Mouse (Mus musculus) mouse embryonic stem cell (cell line): Measurements from ENCODE around the gene Tango6.

Source experiments
- in situ Hi-C, 2 experiments: fragments of 300-500 bp; cut with MboI; formaldehyde crosslinking; loops; 1 replicate in 1 of 2; 3 replicates in 1 of 2; pipeline ENCODE4 v1.14.3; 2019 to 2020; ENCODE audit warnings: low sequenced_read_pairs in 2 of 2, low pct_unique_long_range_greater_than_20kb in 1 of 2, mixed read lengths in 1 of 2; ENCODE audit not compliant: unreplicated experiment in 1 of 2

Gene Tango6

DNA sequence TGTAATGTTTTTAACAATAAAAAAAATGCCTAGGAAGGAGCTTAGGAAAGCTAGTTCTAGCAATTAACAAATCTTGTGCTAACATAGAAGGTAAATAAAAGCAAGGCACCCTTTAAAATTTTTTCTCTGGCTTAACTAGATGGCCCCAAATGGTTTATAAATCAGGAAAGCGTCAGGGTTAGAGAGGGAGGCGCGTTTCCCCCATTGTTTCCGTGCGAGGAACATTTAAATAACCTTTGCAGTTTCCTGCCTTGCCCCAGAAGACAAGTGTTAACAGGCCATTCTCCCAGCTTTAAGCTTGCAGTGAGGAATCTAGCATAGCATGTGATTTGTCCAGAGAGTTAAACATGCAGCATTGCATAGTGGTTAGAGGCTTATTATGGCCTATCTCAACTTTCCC, 50.1 kb downstream of the Tango6 start:
- in situ Hi-C loops = no loop called here

GRCm38 (mm10) chr8:106733703-106734102, 50.8 kb downstream of the Tango6 start:
- in situ Hi-C loops = no loop called here

GRCm38 (mm10) chr8:106734222-106734621, 51.4 kb downstream of the Tango6 start:
- in situ Hi-C loops = no loop called here

GRCm38 (mm10) chr8:106736861-106737662, 54.2 kb downstream of the Tango6 start:
- in situ Hi-C loops = no loop called here

- in situ Hi-C loops = no loop called here
Measured at GRCm38 (mm10) chr8:106737846-106738245, 55.0 kb downstream of the Tango6 start.

- in situ Hi-C loops = no loop called here
Measured at GRCm38 (mm10) chr8:106742321-106742720, 59.5 kb downstream of the Tango6 start.

- in situ Hi-C loops = no loop called here
Measured at GRCm38 (mm10) chr8:106743361-106743760, 60.5 kb downstream of the Tango6 start.

DNA sequence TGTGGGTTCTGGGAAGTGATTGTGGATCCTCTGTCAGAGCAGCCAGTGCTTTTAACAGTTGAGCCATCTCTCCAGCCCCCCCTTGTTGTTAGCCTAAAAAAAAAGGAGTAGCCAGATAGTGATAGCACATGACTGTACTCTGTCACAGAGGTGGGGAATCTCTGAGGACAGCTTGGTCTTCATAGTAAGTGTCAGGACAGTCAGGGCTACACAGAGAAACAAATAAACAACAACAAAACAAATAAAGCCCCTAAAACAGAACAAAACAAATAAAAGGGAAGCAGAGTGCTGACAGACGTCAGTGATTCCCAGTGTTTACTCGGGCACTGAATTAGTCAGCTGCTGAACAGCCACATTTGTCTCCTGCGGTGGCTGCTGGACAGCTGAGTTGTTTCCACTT, 70.6 kb downstream of the Tango6 start:
- in situ Hi-C loops = no loop called here

DNA sequence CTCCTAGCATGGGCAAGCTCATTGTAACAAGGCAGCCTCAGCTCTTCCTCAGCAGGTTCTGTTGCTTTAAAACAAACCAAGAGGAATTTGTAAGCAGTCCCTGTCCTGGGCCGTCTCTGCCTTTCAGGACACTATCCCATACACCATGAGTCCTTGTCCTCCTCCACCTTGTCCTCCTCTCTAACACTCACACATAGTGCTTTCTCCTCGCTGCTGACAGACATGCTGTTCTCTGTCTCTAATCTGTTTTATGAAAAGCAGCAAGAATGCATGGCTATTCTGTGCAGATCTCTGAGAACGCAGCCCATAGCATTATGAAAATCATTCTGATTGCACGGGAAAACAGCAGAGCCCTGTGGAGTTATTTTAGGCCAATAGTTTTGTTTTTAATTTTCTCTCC, 78.4 kb downstream of the Tango6 start:
- in situ Hi-C loops = no loop called here

GRCm38 (mm10) chr8:106761867-106762523, 79.1 kb downstream of the Tango6 start:
- in situ Hi-C loops = no loop called here

DNA sequence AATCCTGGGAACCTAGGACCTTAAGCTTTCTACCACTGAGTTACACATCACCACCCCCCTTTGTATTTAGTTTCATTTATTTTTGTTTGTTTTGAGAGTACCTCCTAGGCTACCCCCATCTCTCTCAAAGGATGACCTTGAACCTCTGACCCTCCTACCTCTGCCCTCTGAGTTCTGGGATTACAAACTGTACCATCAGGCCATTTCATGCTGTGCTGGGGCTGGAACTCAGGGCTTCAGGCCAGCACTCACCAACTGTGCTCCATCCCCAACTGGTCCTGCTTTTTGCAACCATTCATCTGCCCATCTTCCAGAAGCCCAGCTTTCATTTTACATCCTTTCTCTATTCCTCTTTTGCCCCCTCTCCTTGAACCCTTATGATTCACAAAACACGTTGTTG, 81.7 kb downstream of the Tango6 start:
- in situ Hi-C loops = no loop called here

DNA sequence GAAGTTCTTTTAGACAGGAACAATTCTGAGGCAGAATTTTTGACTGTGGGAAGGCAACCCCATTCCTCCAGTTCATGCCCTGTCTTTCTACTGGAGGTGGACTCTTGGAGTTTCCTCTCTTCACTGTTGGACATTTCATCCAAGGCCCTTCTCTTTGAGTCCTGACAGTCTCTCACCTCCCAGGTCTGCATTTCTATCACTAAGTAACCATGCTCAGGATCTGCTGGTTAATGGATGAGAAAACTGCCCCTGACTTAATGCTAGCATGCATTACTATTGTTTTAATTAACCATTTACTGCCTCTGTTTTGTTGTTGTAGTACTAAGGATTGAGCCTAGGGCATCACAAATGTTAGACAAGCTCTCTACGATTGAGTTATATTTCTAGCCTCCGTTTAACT, 82.7 kb downstream of the Tango6 start:
- in situ Hi-C loops = no loop called here

DNA sequence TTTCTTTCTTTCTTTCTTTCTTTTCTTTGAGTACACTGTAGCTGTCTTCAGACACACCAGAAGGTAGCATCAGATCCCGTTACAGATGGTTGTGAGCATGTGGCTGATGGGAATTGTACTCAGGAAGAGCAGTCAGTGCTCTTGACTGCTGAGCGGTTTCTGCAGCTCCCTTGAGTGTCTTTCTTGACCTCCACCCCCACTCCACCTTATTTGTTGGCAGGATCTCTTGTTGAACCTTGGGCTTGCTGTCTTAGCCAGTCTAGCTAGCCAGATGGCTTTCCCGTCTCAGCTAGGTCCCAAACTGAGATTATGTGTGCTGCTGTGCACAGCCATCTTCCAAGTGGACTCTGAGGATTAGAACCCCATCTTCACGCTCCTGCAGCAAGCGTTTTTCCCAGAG, 83.9 kb downstream of the Tango6 start:
- in situ Hi-C loops = no loop called here

DNA sequence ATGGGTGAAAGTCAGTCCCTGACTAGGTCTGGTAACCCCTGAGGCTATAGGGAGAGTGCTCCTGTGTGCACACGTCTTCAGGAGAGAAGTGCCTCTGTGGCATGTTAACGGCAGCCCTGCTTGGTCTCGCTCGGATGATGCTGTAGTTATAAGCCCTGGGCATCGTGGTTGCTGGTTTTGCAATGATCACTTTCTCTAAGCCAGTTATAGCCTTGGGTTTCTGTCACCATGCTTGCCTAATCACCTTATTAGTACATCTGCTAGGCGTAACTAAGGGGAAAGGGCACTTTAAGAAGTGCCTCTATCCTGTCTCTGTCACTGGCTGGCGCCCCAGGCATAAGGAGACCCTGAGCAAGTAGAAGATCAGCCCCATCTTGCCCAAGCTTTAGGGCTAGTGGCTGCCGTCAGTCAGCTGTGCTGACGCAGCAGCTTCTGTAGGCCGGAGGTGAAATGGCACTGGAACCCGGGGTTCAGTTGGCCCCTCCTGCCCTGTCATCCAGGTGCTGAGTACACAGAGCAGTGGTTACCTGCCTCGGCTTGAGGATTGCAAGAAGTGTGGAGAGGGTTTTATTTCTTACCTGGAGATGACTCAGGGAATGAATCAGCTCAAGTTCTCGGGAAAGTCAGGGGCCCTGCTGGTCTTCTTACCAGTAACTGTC, 86.4 kb downstream of the Tango6 start:
- in situ Hi-C loops = no loop called here

DNA sequence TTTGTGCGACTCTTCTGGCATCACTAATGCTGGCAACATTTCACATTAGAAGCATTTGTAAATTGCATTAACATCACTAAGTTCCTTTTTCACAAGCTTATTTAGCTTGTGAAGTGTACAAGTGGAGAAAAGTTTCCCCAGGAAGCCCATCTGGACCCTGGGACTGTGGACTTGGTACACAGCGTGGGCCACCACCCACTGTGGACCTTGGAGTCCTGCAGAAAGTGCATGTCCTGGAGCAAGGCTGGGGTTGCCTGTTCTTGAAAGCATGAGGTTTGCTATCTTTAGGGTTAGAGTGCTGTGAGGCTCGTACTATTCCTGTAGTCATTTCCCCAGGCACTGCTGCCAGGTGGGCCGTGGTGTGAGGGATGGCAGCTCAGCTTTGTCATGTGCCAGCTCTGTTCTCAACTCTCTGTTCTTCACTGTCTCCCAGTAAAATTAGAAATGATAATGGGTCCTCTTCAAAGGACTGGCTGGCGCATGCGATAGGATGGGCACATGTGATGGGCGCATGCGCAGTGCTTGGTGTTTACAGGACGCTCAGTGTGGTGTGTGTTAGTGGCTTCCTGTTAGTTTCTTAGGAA, 87.8 kb downstream of the Tango6 start:
- in situ Hi-C loops = no loop called here

- in situ Hi-C loops = no loop called here
Measured at GRCm38 (mm10) chr8:106772094-106772493, 89.2 kb downstream of the Tango6 start.

- in situ Hi-C loops = no loop called here
Measured at GRCm38 (mm10) chr8:106772501-106772900, 89.6 kb downstream of the Tango6 start.

- in situ Hi-C loops = no loop called here
Measured at GRCm38 (mm10) chr8:106774567-106775320, 91.9 kb downstream of the Tango6 start.

DNA sequence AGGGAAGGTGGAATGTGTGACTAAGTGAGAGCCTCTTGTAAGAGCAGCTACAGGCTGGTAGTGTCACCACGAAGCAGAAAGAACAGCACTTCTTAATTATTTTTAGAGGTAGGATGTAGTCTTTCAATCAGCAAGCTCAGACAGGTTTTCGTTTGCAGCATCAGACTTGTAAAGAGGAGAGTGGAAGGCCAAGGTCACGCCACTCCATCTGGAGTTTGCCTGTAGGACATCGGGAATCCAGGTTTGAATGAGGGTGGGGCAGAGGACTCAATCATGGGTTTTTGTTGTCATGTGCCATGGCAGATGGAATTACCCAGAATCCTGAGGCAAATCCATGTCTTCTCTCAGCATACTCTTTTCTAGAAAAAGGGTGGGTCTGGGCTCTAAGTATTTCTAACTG, 106.8 kb downstream of the Tango6 start:
- in situ Hi-C loops = no loop called here
